ENCODE assay signal across 8 mouse cellular contexts in the genomic region with DNA sequence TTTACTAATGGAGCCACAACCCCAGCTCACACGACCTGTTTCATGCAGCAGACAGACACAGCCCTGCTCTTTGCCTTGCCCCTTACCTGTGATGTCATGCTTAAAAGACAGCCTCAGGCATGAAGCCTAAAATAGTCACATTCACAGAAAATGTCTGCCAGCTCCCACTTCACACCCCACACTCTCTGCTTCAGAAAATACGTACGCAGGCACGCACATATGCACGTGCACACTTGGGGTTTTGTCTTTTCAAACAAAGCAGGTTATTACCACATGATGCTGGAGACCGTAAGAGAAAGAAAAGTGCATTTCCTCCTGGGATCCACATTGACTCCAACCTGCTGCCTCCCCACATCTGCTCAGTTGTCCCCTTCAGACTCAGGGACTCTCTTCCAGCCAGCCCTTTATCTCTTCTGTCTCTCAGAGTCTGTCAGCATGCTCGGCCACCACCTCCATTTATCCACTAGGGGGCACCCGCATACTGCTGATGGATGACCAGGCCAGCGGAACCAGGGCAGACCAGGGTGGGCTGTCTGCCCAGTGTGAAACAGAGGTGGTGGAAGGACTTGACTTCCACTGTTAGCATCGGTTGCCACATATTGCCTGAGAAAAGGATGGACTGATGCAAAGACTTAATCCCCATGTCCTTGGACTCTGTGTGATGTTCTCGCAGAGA. TPM values are rescaled to one million over a fixed set of nuclear protein-coding genes. Genes with fewer than 3 reads are reported as not detected.
A peak's percentile ranks its signal among the peaks of the same experiment; 100 is the strongest.
DNase-seq lines count a peak whose midpoint lies in the region; ATAC-seq and TF ChIP-seq lines count a peak whose summit lies in the region.

No protein-coding gene starts in this region.

- H3K27ac ChIP-seq in bone marrow macrophage, adult 2 months (ENCODE audit: insufficient read depth, low read depth, low read length), result no peak overlapping the region
- H3K27ac ChIP-seq in embryonic facial prominence, embryonic 15.5 days (replicated peaks), result no peak overlapping the region
- 0 out of 2 replicates have a peak overlapping the region, but pooled peaks have one; percentile 52 for H3K27ac ChIP-seq in heart, embryonic 10.5 days
- no peak overlapping the region for H3K27ac ChIP-seq in limb, embryonic 14.5 days (replicated peaks; ENCODE audit: low read depth, low read length)
- H3K27ac ChIP-seq in midbrain, postnatal 0 days (ENCODE audit: low read depth, low read length), result no peak overlapping the region

- no peak overlapping the region for H3K4me3 ChIP-seq in bone marrow macrophage, adult 2 months (ENCODE audit: insufficient read depth, low read length)
- H3K4me3 ChIP-seq in embryonic facial prominence, embryonic 15.5 days (replicated peaks), result no peak overlapping the region
- H3K4me3 ChIP-seq in heart, embryonic 10.5 days, result no peak overlapping the region
- H3K4me3 ChIP-seq in limb, embryonic 14.5 days (replicated peaks; ENCODE audit: low read length), result no peak overlapping the region
- H3K4me3 ChIP-seq in midbrain, postnatal 0 days (ENCODE audit: low read depth, low read length), result no peak overlapping the region

- no peaks in the 10 kb centered on the region for H3K36me3 ChIP-seq in embryonic facial prominence, embryonic 15.5 days
- no peaks in the 10 kb centered on the region for H3K36me3 ChIP-seq in heart, embryonic 10.5 days
- H3K36me3 ChIP-seq in limb, embryonic 14.5 days (ENCODE audit: control insufficient read depth, insufficient read depth, low read length), result no peaks in the 10 kb centered on the region
- H3K36me3 ChIP-seq in midbrain, postnatal 0 days (ENCODE audit: insufficient read depth, low read length), result no peaks in the 10 kb centered on the region

- H3K9ac ChIP-seq in embryonic facial prominence, embryonic 15.5 days, result no peak overlapping the region
- no peak overlapping the region for H3K9ac ChIP-seq in limb, embryonic 14.5 days (ENCODE audit: low read depth, low read length, severe bottlenecking)
- H3K9ac ChIP-seq in midbrain, postnatal 0 days (replicated peaks; ENCODE audit: low read length, poor library complexity, severe bottlenecking), result no peak overlapping the region

- no peak overlapping the region for H3K4me2 ChIP-seq in embryonic facial prominence, embryonic 15.5 days (replicated peaks)
- H3K4me2 ChIP-seq in limb, embryonic 14.5 days (replicated peaks; ENCODE audit: low read depth, low read length, severe bottlenecking), result no peak overlapping the region
- H3K4me2 ChIP-seq in midbrain, postnatal 0 days (ENCODE audit: low read depth, low read length, poor library complexity, severe bottlenecking), result no peak overlapping the region

- peak; percentile 71 for DNase-seq in A20 (ENCODE audit: low read depth, low spot score)
- peak; percentile 91 for DNase-seq in heart, embryonic 10.5 days (ENCODE audit: low spot score)
- DNase-seq in kidney, adult 9 months, result peak; percentile 85
- peak; percentile 88 for DNase-seq in limb, embryonic 14.5 days (ENCODE audit: low spot score)
- peak; percentile 93 for DNase-seq in midbrain, postnatal 0 days (ENCODE audit: low spot score)
- DNase-seq in spleen, postnatal 10 days (ENCODE audit: low spot score in 2 of 2), result peak; percentile 57 to 82

- H3K27me3 ChIP-seq in embryonic facial prominence, embryonic 15.5 days, result no peaks in the 10 kb centered on the region
- H3K27me3 ChIP-seq in heart, embryonic 10.5 days (ENCODE audit: insufficient read depth, poor library complexity, severe bottlenecking), result no peaks in the 10 kb centered on the region
- H3K27me3 ChIP-seq in limb, embryonic 14.5 days (ENCODE audit: control insufficient read depth, insufficient read depth, low read length), result no peaks in the 10 kb centered on the region
- H3K27me3 ChIP-seq in midbrain, postnatal 0 days (ENCODE audit: insufficient read depth, low read length), result no peaks in the 10 kb centered on the region

- no peak for TF ChIP-seq POLR2A in bone marrow macrophage, adult 2 months (IDR thresholded peaks at IDR 0.05; ENCODE audit: borderline replicate concordance, low read depth, low read length)
- no peak for TF ChIP-seq POLR2A in limb, embryonic 14.5 days (IDR thresholded peaks at IDR 0.05; ENCODE audit: borderline replicate concordance, extremely low read depth, insufficient read depth, insufficient read length)

- peaks cover 5% of the 10 kb centered on the region; the same call in 1 of the 2 replicates for H3K4me1 ChIP-seq in bone marrow macrophage, adult 2 months (ENCODE audit: control insufficient read depth, insufficient read depth, low read length)
- H3K4me1 ChIP-seq in embryonic facial prominence, embryonic 15.5 days, result peaks cover 10% of the 10 kb centered on the region
- peaks cover 45% of the 10 kb centered on the region for H3K4me1 ChIP-seq in heart, embryonic 10.5 days
- H3K4me1 ChIP-seq in limb, embryonic 14.5 days (ENCODE audit: control insufficient read depth, insufficient read depth, low read length), result no peaks in the 10 kb centered on the region; the same call in 1 of the 2 replicates
- H3K4me1 ChIP-seq in midbrain, postnatal 0 days (ENCODE audit: insufficient read depth, low read length), result no peaks in the 10 kb centered on the region

- TF ChIP-seq CTCF in bone marrow macrophage, adult 2 months (IDR thresholded peaks at IDR 0.05; ENCODE audit: low read depth, low read length), result peak; percentile 93
- TF ChIP-seq CTCF in midbrain, postnatal 0 days (IDR thresholded peaks at IDR 0.05), result peak; percentile 100

- WGBS in embryonic facial prominence, embryonic 15.5 days, result 51% methylated on average over 11 of the region's 11 CpGs
- 54% methylated on average over 11 of the region's 11 CpGs for WGBS in heart, embryonic 10.5 days
- 52% methylated on average over 11 of the region's 11 CpGs for WGBS in limb, embryonic 14.5 days
- 50% methylated on average over 11 of the region's 11 CpGs for WGBS in midbrain, postnatal 0 days

- peak; percentile 45; the same call in 1 of the 2 replicates for ATAC-seq in embryonic facial prominence, embryonic 15.5 days (ENCODE audit: insufficient number of reproducible peaks, low FRiP score, low TSS enrichment, low read depth)
- peak; percentile 89 for ATAC-seq in limb, embryonic 14.5 days (ENCODE audit: low FRiP score, low read depth)
- peak; percentile 74; the same call in 1 of the 2 replicates for ATAC-seq in midbrain, postnatal 0 days (ENCODE audit: low FRiP score)

- H3K9me3 ChIP-seq in embryonic facial prominence, embryonic 15.5 days (replicated peaks), result no peaks in the 10 kb centered on the region
- no peaks in the 10 kb centered on the region for H3K9me3 ChIP-seq in heart, embryonic 10.5 days
- no peaks in the 10 kb centered on the region for H3K9me3 ChIP-seq in limb, embryonic 14.5 days (ENCODE audit: control insufficient read depth, low read length)
- H3K9me3 ChIP-seq in midbrain, postnatal 0 days (ENCODE audit: low read length), result no peaks in the 10 kb centered on the region

RNA-seq across cellular contexts. Expression of a gene that starts 15.8 kb away (rescaled TPM):
- polyA plus RNA-seq in bone marrow macrophage, adult 2 months (2012; ENCODE audit: insufficient read depth, insufficient read length, missing spikeins), result 184 and 192 TPM in 2 replicates
- 121 and 126 TPM in 2 replicates for polyA plus RNA-seq in embryonic facial prominence, embryonic 15.5 days (2015; fragmentation: Nextera tagmentation; extraction: Ambion mirVana)
- 143 and 145 TPM in 2 replicates for polyA plus RNA-seq in heart, embryonic 10.5 days (2016; fragmentation: Nextera tagmentation; extraction: Ambion mirVana)
- 118 and 165 TPM in 2 replicates for polyA plus RNA-seq in limb, embryonic 14.5 days (2012; rRNA removed)
- polyA plus RNA-seq in limb, embryonic 14.5 days (2014; fragmentation: Nextera tagmentation; extraction: Ambion mirVana), result 126 and 127 TPM in 2 replicates
- 13.7 and 15.6 TPM in 2 replicates for total RNA-seq in midbrain, postnatal 0 days (2014; rRNA removed)
- 8.0 and 9.1 TPM in 2 replicates for polyA plus RNA-seq in midbrain, postnatal 0 days (2015; fragmentation: Nextera tagmentation; extraction: Ambion mirVana)

RNA-seq across cellular contexts. Expression of a gene that starts 46.5 kb away (rescaled TPM):
- 0.85 and 1.7 TPM in 2 replicates for polyA plus RNA-seq in bone marrow macrophage, adult 2 months (2012; ENCODE audit: insufficient read depth, insufficient read length, missing spikeins)
- 25.2 and 25.3 TPM in 2 replicates for polyA plus RNA-seq in embryonic facial prominence, embryonic 15.5 days (2015; fragmentation: Nextera tagmentation; extraction: Ambion mirVana)
- 17.2 and 23.4 TPM in 2 replicates for polyA plus RNA-seq in heart, embryonic 10.5 days (2016; fragmentation: Nextera tagmentation; extraction: Ambion mirVana)
- 14.2 and 19.7 TPM in 2 replicates for polyA plus RNA-seq in limb, embryonic 14.5 days (2012; rRNA removed)
- 19.2 and 20.5 TPM in 2 replicates for polyA plus RNA-seq in limb, embryonic 14.5 days (2014; fragmentation: Nextera tagmentation; extraction: Ambion mirVana)
- 1.1 and 4.2 TPM in 2 replicates for total RNA-seq in midbrain, postnatal 0 days (2014; rRNA removed)
- polyA plus RNA-seq in midbrain, postnatal 0 days (2015; fragmentation: Nextera tagmentation; extraction: Ambion mirVana), result 4.1 and 6.4 TPM in 2 replicates

Comparison
In these comparisons a context has a peak if more than half of its experiments do, and no peak if none do; other contexts are left out.
1. RNA of a gene that starts 15.8 kb away (polyA plus RNA-seq): 184 to 192 TPM in bone marrow macrophage, adult 2 months, 143 to 145 TPM in heart, embryonic 10.5 days, 118 to 165 TPM in limb, embryonic 14.5 days and 121 to 126 TPM in embryonic facial prominence, embryonic 15.5 days; 8.0 to 9.1 TPM in midbrain, postnatal 0 days; every median in the first group is over 10 times any median in the second.
2. Peak in every context shown above with its lines, with median percentiles within 50 percentile points of each other: DNase-seq and ATAC-seq.